Mouse (Mus musculus): ENCODE data around the gene Fmnl2. TPM values are rescaled to one million over a fixed set of nuclear protein-coding genes. Genes with fewer than 3 reads are reported as not detected.

The Fmnl2 gene
- polyA plus RNA-seq, 1 experiment from 2014 or later = 3.0 TPM

DNA sequence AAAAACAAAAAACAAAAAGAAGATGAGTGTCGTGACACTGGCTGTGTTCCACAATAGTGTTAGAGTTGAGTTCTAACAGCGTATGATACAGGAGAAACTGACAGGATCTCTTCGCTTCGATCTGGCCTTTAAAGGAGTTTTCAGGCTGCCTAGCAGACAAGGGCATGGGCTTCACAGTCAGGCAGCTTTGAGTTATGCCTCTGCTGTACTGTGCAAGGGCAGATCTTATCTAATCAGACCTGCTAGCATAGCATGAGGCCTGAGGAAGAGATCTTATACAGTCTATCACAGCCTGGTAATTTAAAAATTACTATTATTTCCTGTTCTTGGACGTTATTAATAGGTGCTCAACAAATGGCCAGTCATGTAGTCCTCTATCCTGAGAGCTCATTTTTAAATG, 86.9 kb downstream of the Fmnl2 start:
- Histone ChIP-seq H3K36me3 (ENCODE audit: control insufficient read depth, insufficient read depth, low read length) (no peaks in the 10 kb centered on the region), H3K4me1 (replicated peaks; ENCODE audit: control insufficient read depth, insufficient read depth) (no peaks in the 10 kb centered on the region), H3K27ac (replicated peaks) (no peak overlapping the region), H3K9me3 (ENCODE audit: control insufficient read depth, low read length) (no peaks in the 10 kb centered on the region), H3K4me3 (ENCODE audit: low read depth, low read length) (no peak overlapping the region), H3K4me2 (replicated peaks; ENCODE audit: low read depth) (no peak overlapping the region), H3K9ac (ENCODE audit: low read length) (no peak overlapping the region), H3K27me3 (ENCODE audit: control insufficient read depth, insufficient read depth, low read length) (no peaks in the 10 kb centered on the region)
- WGBS = 86% methylated on average over 5 of the region's 5 CpGs
- TF ChIP-seq CTCF (IDR thresholded peaks at IDR 0.05; ENCODE audit: low read depth) (no peak), EP300 (optimal IDR thresholded peaks at IDR 0.05) (no peak)
- DNase-seq (ENCODE audit: low spot score) (no peak), ATAC-seq (ENCODE audit: low FRiP score, low TSS enrichment) (no peak)

DNA sequence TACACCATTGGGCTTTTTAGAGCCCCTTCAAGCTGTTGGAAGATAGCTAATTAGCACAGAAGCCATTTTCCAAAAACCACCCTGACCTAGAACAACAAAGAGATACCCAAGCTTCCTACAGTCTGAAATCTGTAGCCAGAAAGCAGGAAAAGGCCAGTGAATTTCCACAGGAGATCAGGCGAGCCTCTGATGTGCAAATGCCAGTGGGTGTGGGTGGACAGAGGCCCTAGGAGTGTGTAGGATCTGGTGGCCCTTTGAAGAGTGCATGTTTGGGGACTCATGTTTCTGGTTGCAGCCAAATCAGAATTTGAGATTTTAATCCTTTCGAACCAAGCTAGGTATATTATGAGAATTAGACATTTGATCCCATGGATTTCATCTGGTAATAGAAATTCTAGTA, 88.4 kb downstream of the Fmnl2 start:
- Histone ChIP-seq H3K4me3 (ENCODE audit: low read depth, low read length) (no peak overlapping the region), H3K27me3 (ENCODE audit: control insufficient read depth, insufficient read depth, low read length) (no peaks in the 10 kb centered on the region), H3K27ac (replicated peaks) (no peak overlapping the region), H3K9me3 (ENCODE audit: control insufficient read depth, low read length) (no peaks in the 10 kb centered on the region), H3K4me1 (replicated peaks; ENCODE audit: control insufficient read depth, insufficient read depth) (no peaks in the 10 kb centered on the region), H3K36me3 (ENCODE audit: control insufficient read depth, insufficient read depth, low read length) (no peaks in the 10 kb centered on the region), H3K4me2 (replicated peaks; ENCODE audit: low read depth) (no peak overlapping the region), H3K9ac (ENCODE audit: low read length) (no peak overlapping the region)
- TF ChIP-seq EP300 (optimal IDR thresholded peaks at IDR 0.05) = no peak
- TF ChIP-seq CTCF (IDR thresholded peaks at IDR 0.05; ENCODE audit: low read depth) = no peak
- ATAC-seq (ENCODE audit: low FRiP score, low TSS enrichment) = no peak
- WGBS = 87% methylated on average over 2 of the region's 2 CpGs
- no peak for DNase-seq (ENCODE audit: low spot score)

DNA sequence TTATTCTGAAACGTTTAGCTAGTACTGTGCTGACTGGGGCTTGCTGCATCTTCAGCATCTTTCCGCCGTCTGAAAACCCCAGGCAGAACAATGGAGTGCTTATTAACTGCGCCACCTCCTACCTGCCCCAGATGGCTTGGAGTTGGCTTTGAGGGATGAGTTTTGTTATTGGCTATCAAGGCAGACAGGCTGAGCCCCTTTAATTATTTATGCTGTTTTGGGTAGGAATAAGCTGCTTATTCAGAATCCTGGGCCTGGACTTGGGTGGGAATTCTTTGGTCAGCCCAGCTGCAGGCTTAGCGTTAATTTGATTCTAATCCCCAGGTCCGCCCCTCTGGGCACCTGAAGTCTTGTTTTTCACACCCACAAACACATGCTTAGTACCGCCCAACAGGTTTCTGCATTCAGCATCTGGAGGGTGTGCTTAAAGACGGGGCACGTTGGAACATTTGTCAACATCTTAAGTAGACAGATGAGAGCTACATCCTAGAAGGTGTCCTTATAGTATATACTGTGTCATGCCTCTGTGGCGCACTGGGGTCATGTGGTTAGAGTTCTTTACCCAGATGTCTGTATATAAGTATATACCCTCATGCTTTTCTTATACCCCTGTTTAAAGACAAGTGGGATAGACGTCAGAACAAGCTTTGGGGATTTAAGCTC, 89.0 kb downstream of the Fmnl2 start:
- 72% methylated on average over 11 of the region's 11 CpGs for WGBS

DNA sequence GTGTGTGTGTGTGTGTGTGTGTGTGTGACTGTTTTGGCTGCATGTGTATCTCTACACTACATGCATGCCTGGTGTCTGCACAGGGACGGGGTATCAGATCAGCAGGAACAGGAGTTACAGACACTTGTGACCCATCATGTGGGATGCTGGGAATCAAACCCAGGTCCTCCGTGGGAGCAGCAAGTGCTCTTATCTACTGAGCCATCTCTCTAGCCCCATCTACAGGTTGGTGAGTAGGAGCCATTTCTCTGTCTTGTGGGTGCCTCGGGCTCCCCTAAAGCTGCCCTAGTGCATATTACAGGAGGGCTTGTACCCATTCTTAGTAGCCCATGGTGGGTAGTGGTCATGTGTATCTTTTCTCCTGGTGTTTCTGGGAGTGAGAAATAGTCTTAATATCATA, 90.7 kb downstream of the Fmnl2 start:
- Histone ChIP-seq H3K27me3 (ENCODE audit: control insufficient read depth, insufficient read depth, low read length) (no peaks in the 10 kb centered on the region), H3K9ac (ENCODE audit: low read length) (no peak overlapping the region), H3K36me3 (ENCODE audit: control insufficient read depth, insufficient read depth, low read length) (no peaks in the 10 kb centered on the region), H3K27ac (replicated peaks) (no peak overlapping the region), H3K4me3 (ENCODE audit: low read depth, low read length) (no peak overlapping the region), H3K4me2 (replicated peaks; ENCODE audit: low read depth) (no peak overlapping the region), H3K9me3 (ENCODE audit: control insufficient read depth, low read length) (no peaks in the 10 kb centered on the region), H3K4me1 (replicated peaks; ENCODE audit: control insufficient read depth, insufficient read depth) (no peaks in the 10 kb centered on the region)
- 98% methylated on average over 3 of the region's 3 CpGs for WGBS
- TF ChIP-seq CTCF (IDR thresholded peaks at IDR 0.05; ENCODE audit: low read depth) (no peak), EP300 (optimal IDR thresholded peaks at IDR 0.05) (no peak)
- ATAC-seq (ENCODE audit: low FRiP score, low TSS enrichment) = no peak
- DNase-seq (ENCODE audit: low spot score) = no peak

More for the DNA sequence above, 89.0 kb downstream of the Fmnl2 start:
- no peak overlapping the region for H3K27ac ChIP-seq (replicated peaks)
- no peaks in the 10 kb centered on the region for H3K9me3 ChIP-seq (ENCODE audit: control insufficient read depth, low read length)
- ATAC-seq (ENCODE audit: low FRiP score, low TSS enrichment) (no peak), DNase-seq (ENCODE audit: low spot score) (no peak)
- no peak overlapping the region for H3K4me2 ChIP-seq (replicated peaks; ENCODE audit: low read depth)
- no peak overlapping the region for H3K4me3 ChIP-seq (ENCODE audit: low read depth, low read length)
- no peak for TF ChIP-seq CTCF (IDR thresholded peaks at IDR 0.05; ENCODE audit: low read depth)
- no peak for TF ChIP-seq EP300 (optimal IDR thresholded peaks at IDR 0.05)
- H3K9ac ChIP-seq (ENCODE audit: low read length) = no peak overlapping the region
- no peaks in the 10 kb centered on the region for H3K36me3 ChIP-seq (ENCODE audit: control insufficient read depth, insufficient read depth, low read length)
- H3K27me3 ChIP-seq (ENCODE audit: control insufficient read depth, insufficient read depth, low read length) = no peaks in the 10 kb centered on the region
- no peaks in the 10 kb centered on the region for H3K4me1 ChIP-seq (replicated peaks; ENCODE audit: control insufficient read depth, insufficient read depth)

DNA sequence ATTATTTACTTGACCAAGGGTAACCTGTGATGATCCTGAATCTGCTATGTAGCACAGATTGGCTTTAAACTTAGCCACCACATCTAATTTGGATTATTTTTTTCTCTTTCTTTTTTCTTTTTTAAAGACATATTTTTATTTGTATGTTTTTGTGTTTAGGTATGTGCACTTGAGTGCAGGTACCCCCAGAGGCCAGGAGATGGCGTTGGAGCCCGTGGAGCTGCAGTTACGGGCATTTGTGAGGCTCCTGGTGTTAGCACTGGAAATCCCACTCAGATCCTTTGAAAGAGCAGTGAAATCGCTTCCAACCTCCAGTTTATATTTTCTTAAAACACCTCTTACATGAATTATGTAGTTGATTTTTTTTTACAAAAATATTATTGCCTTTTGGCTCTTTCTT, 91.9 kb downstream of the Fmnl2 start:
- H3K4me2 ChIP-seq (replicated peaks; ENCODE audit: low read depth) = no peak overlapping the region
- WGBS = 89% methylated on average over 4 of the region's 4 CpGs
- no peak overlapping the region for H3K27ac ChIP-seq (replicated peaks)
- H3K9ac ChIP-seq (ENCODE audit: low read length) = no peak overlapping the region
- H3K4me3 ChIP-seq (ENCODE audit: low read depth, low read length) = no peak overlapping the region
- no peaks in the 10 kb centered on the region for H3K9me3 ChIP-seq (ENCODE audit: control insufficient read depth, low read length)
- ATAC-seq (ENCODE audit: low FRiP score, low TSS enrichment) (no peak), DNase-seq (ENCODE audit: low spot score) (no peak)
- no peaks in the 10 kb centered on the region for H3K36me3 ChIP-seq (ENCODE audit: control insufficient read depth, insufficient read depth, low read length)
- H3K27me3 ChIP-seq (ENCODE audit: control insufficient read depth, insufficient read depth, low read length) = no peaks in the 10 kb centered on the region
- H3K4me1 ChIP-seq (replicated peaks; ENCODE audit: control insufficient read depth, insufficient read depth) = no peaks in the 10 kb centered on the region
- TF ChIP-seq EP300 (optimal IDR thresholded peaks at IDR 0.05) = no peak
- TF ChIP-seq CTCF (IDR thresholded peaks at IDR 0.05; ENCODE audit: low read depth) = peak; percentile 33; the same call in 1 of the 2 replicates

DNA sequence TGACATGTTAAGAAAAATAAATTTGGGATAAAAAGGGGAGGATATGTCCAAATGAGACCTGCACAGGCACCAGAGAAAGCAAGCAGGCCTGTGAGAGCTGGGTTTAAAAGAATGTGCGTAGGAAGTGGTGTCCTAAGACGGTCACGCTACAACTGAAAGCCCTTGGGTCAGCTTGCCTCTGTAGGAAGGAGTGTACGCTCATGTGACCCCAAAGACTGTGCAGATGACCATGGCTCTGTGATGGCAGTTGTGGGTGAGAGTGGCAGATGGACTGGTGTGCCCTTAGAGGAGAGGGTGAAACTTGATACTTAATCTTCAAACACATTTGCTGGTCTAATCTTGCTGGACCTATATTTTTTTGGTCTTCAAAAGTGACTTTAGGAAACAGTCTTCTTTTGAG, 92.6 kb downstream of the Fmnl2 start:
- H3K27ac ChIP-seq (replicated peaks) = no peak overlapping the region
- 87% methylated on average over 4 of the region's 4 CpGs for WGBS
- no peak for TF ChIP-seq CTCF (IDR thresholded peaks at IDR 0.05; ENCODE audit: low read depth)
- no peak for TF ChIP-seq EP300 (optimal IDR thresholded peaks at IDR 0.05)
- no peaks in the 10 kb centered on the region for H3K9me3 ChIP-seq (ENCODE audit: control insufficient read depth, low read length)
- no peak overlapping the region for H3K4me2 ChIP-seq (replicated peaks; ENCODE audit: low read depth)
- H3K4me3 ChIP-seq (ENCODE audit: low read depth, low read length) = no peak overlapping the region
- no peak for ATAC-seq (ENCODE audit: low FRiP score, low TSS enrichment)
- no peak overlapping the region for H3K9ac ChIP-seq (ENCODE audit: low read length)
- H3K27me3 ChIP-seq (ENCODE audit: control insufficient read depth, insufficient read depth, low read length) = no peaks in the 10 kb centered on the region
- H3K36me3 ChIP-seq (ENCODE audit: control insufficient read depth, insufficient read depth, low read length) = no peaks in the 10 kb centered on the region
- no peaks in the 10 kb centered on the region; the same call in 1 of the 2 replicates for H3K4me1 ChIP-seq (replicated peaks; ENCODE audit: control insufficient read depth, insufficient read depth)
- no peak for DNase-seq (ENCODE audit: low spot score)
